Mouse (Mus musculus) stomach, embryonic 15.5 days (tissue): Measurements from ENCODE around the gene Ndufv2. TPM values are rescaled to one million over a fixed set of nuclear protein-coding genes. Genes with fewer than 3 reads are reported as not detected.
A peak's percentile ranks its signal among the peaks of the same experiment; 100 is the strongest.
"Not testable (repeated sequence)": the region's sequence is repeated elsewhere in the genome, so short reads cannot be mapped to it uniquely, and the experiment has no call there.

Experiments used
- ATAC-seq: fragments of 200-750 bp; cut with Nextera tagmentation; 2 replicates; pipeline ENCODE4 v1.8.0; 2017; ENCODE audit warnings: low read depth, moderate number of reproducible peaks, moderate TSS enrichment; ENCODE audit not compliant: insufficient read depth, low FRiP score
- H3K27ac ChIP-seq: fragments of 300-500 bp; sonication (generic); 2 replicates; pipeline ENCODE4 v1.5.1; 2015; ENCODE audit warnings: mild to moderate bottlenecking, inconsistent platforms
- H3K27me3 ChIP-seq: fragments of 300-500 bp; sonication (generic); replicated peaks from 2 replicates; pipeline ENCODE4 v1.6.1; 2015; ENCODE audit warnings: inconsistent platforms
- H3K36me3 ChIP-seq: fragments of 300-500 bp; sonication (generic); 2 replicates; pipeline ENCODE4 v1.6.1; 2015; ENCODE audit warnings: inconsistent platforms
- H3K4me1 ChIP-seq: fragments of 300-500 bp; sonication (generic); 2 replicates; pipeline ENCODE4 v1.6.1; 2015; ENCODE audit warnings: inconsistent platforms
- H3K4me2 ChIP-seq: fragments of 300-500 bp; sonication (generic); 2 replicates; pipeline ENCODE4 v1.6.1; 2015; ENCODE audit warnings: mild to moderate bottlenecking, inconsistent platforms
- H3K4me3 ChIP-seq: fragments of 300-500 bp; sonication (generic); replicated peaks from 2 replicates; pipeline ENCODE4 v1.5.1; 2015; ENCODE audit warnings: inconsistent platforms
- H3K9ac ChIP-seq: fragments of 300-500 bp; sonication (generic); 2 replicates; pipeline ENCODE4 v1.6.1; 2015; ENCODE audit warnings: inconsistent platforms
- H3K9me3 ChIP-seq: fragments of 300-500 bp; sonication (generic); 2 replicates; pipeline ENCODE4 v1.6.1; 2016; ENCODE audit warnings: inconsistent platforms
- WGBS: fragments of 180-500 bp; shearing (Covaris S2); methylation state at CpG from one replicate; pipeline ENCODE4 v1.1.7; 2015; 5-methylcytosine and 5-hydroxymethylcytosine counted together
- polyA plus RNA-seq: library from polyadenylated mRNA; unstranded; fragments of >200 nt; fragmentation: Nextera tagmentation; extraction: Ambion mirVana; gene quantifications from 2 replicates; pipeline ENCODE4 v1.2.1, GENCODE M21; 2015

Gene Ndufv2
- polyA plus RNA-seq, 1 experiment from 2014 or later: 349 TPM

DNA sequence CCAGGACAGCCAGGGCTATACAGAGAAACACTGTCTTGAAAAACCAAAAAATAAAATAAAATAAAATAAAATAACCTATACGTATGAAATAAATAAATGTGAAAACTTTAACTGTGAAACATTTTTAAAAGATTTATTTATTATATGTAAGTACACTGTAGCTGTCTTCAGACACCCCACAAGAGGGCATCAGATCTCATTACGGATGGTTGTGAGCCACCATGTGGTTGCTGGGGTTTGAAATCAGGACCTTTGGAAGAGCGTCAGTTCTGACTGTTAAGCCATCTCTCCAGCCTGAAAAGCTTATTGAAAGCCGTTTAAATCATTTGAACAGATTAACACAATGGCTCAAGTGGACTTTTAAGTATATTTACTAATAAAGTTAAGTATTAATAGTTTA, 57.7 kb downstream of the Ndufv2 start:
- not testable (repeated sequence) for H3K27ac ChIP-seq, H3K4me1 ChIP-seq, H3K4me3 ChIP-seq, ATAC-seq, H3K36me3 ChIP-seq, H3K9ac ChIP-seq, H3K4me2 ChIP-seq, H3K27me3 ChIP-seq, H3K9me3 ChIP-seq
- 86% methylated on average over 4 of the region's 4 CpGs for WGBS

DNA sequence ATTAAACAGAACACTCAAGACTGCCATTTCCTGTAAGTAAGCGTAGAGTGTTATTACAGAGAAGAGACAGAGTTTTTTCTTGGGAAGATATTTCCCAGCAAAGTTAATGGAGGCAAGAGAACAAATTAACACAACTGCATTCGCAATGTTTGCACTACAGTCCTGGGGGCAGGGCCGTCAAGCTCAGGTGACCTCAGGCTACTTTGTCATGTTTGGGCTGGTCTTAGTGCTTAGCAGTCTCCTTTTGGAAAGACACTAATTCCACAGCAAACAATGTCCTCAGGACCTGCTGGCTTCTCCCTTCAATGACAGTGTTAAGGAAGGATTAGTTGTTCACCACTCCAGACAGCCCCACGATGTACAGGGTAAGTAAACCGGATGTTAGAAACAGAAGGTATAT, 60.3 kb downstream of the Ndufv2 start:
- WGBS: 31% methylated on average over 5 of the region's 5 CpGs
- H3K36me3 ChIP-seq: 0 out of 2 replicates have a peak, but pooled peaks cover 7% of the 10 kb centered on the region
- no peaks in the 10 kb centered on the region for H3K27me3 ChIP-seq
- H3K9ac ChIP-seq: no peak overlapping the region
- ATAC-seq: no peak
- H3K27ac ChIP-seq: peak overlapping the region; percentile 63; the same call in 1 of the 2 replicates
- peaks cover 5% of the 10 kb centered on the region; the same call in 1 of the 2 replicates for H3K4me1 ChIP-seq
- no peak overlapping the region for H3K4me3 ChIP-seq
- no peaks in the 10 kb centered on the region for H3K9me3 ChIP-seq
- H3K4me2 ChIP-seq: no peak overlapping the region

DNA sequence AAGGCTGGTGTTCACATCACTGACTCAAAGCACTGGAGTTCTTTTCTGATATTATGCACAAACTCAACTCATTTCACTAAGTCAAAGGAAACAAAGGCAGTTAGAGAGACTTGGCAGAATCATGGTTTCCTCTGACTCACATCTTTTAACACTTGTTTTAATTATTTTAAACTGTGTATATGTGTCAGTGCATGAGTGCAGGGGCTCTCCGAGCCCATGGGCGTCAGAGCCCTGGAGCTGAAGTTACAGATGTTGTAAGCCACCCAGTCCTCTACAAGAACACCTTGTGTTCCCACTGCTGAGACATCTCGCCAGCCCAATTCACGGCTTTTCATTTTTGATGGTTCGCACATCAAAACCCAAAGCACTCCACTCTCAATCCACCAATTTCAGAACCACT, 68.1 kb downstream of the Ndufv2 start:
- no peaks in the 10 kb centered on the region for H3K27me3 ChIP-seq
- no peak overlapping the region for H3K4me2 ChIP-seq
- no peaks in the 10 kb centered on the region for H3K4me1 ChIP-seq
- H3K36me3 ChIP-seq: 0 out of 2 replicates have a peak, but pooled peaks cover 4% of the 10 kb centered on the region
- no peak overlapping the region for H3K27ac ChIP-seq
- no peak overlapping the region for H3K9ac ChIP-seq
- no peaks in the 10 kb centered on the region for H3K9me3 ChIP-seq
- ATAC-seq: no peak
- 93% methylated on average over 5 of the region's 5 CpGs for WGBS
- H3K4me3 ChIP-seq: no peak overlapping the region

GRCm38 (mm10) chr17:66031991-66032390, 69.4 kb downstream of the Ndufv2 start:
- ATAC-seq: no peak
- Histone ChIP-seq H3K9me3 (no peaks in the 10 kb centered on the region), H3K27me3 (no peaks in the 10 kb centered on the region), H3K36me3 (0 out of 2 replicates have a peak, but pooled peaks cover 4% of the 10 kb centered on the region), H3K27ac (no peak overlapping the region), H3K4me1 (no peaks in the 10 kb centered on the region), H3K4me2 (no peak overlapping the region), H3K9ac (no peak overlapping the region), H3K4me3 (no peak overlapping the region)
- 80% methylated on average over 5 of the region's 5 CpGs for WGBS

Other genes starting within 250 kb of the Ndufv2 start
- gene Ralbp1, start 215.8 kb downstream of the Ndufv2 start, polyA plus RNA-seq: 80.9 and 95.3 TPM in 2 replicates
- 118 and 119 TPM in 2 replicates for gene Twsg1, start 150.3 kb downstream of the Ndufv2 start, polyA plus RNA-seq
- 29.0 and 29.9 TPM in 2 replicates for gene Ankrd12, start 24.5 kb downstream of the Ndufv2 start, polyA plus RNA-seq
- gene Washc1, start 10.0 kb upstream of the Ndufv2 start, polyA plus RNA-seq: 33.3 and 37.8 TPM in 2 replicates
- gene Ddx11, start 22.0 kb upstream of the Ndufv2 start, polyA plus RNA-seq: 17.3 and 21.9 TPM in 2 replicates